Mouse (Mus musculus) intestine, embryonic 16.5 days (tissue): Measurements from ENCODE around the gene Golga4. TPM values are rescaled to one million over a fixed set of nuclear protein-coding genes. Genes with fewer than 3 reads are reported as not detected.

Source experiments
- ATAC-seq: fragments of 200-750 bp; cut with Nextera tagmentation; 2 replicates; pipeline ENCODE4 v1.8.0; 2017; ENCODE audit warnings: moderate TSS enrichment, moderate library complexity
- H3K27ac ChIP-seq: fragments of 300-500 bp; sonication (generic); 2 replicates; pipeline ENCODE4 v1.5.1; 2014; ENCODE audit warnings: mild to moderate bottlenecking, low read length
- H3K27me3 ChIP-seq: fragments of 300-500 bp; sonication (generic); replicated peaks from 2 replicates; pipeline ENCODE4 v1.6.1; 2014; ENCODE audit warnings: low read length, control low read depth, mixed read lengths; ENCODE audit not compliant: control insufficient read depth, insufficient read depth
- H3K36me3 ChIP-seq: fragments of 300-500 bp; sonication (generic); 2 replicates; pipeline ENCODE4 v1.6.1; 2014; ENCODE audit warnings: low read length, control low read depth; ENCODE audit not compliant: control insufficient read depth, insufficient read depth
- H3K4me1 ChIP-seq: fragments of 300-500 bp; sonication (generic); 2 replicates; pipeline ENCODE4 v1.6.1; 2014; ENCODE audit warnings: low read length, control low read depth, mixed read lengths; ENCODE audit not compliant: control insufficient read depth, insufficient read depth
- H3K4me2 ChIP-seq: fragments of 300-500 bp; sonication (generic); 2 replicates; pipeline ENCODE4 v1.6.1; 2014; ENCODE audit warnings: low read depth, low read length, control low read depth
- H3K4me3 ChIP-seq: fragments of 300-500 bp; sonication (generic); 2 replicates; pipeline ENCODE4 v1.5.1; 2014; ENCODE audit warnings: mild to moderate bottlenecking, low read length
- H3K9ac ChIP-seq: fragments of 300-500 bp; sonication (generic); 2 replicates; pipeline ENCODE4 v1.6.1; 2014; ENCODE audit warnings: low read depth, low read length
- H3K9me3 ChIP-seq: fragments of 300-500 bp; sonication (generic); 2 replicates; pipeline ENCODE4 v1.6.1; 2016; ENCODE audit warnings: low read length, control low read depth; ENCODE audit not compliant: control insufficient read depth
- WGBS: fragments of 180-500 bp; shearing (Covaris S2); extraction: QIAGEN DNeasy Blood & Tissue Kit; methylation state at CpG from one replicate; pipeline ENCODE4 v1.1.7; 2014; 5-methylcytosine and 5-hydroxymethylcytosine counted together
- polyA plus RNA-seq: library from polyadenylated mRNA; unstranded; fragments of >200 nt; fragmentation: Nextera tagmentation; extraction: Ambion mirVana; gene quantifications from 2 replicates; pipeline ENCODE4 v1.2.1, GENCODE M21; 2015

Gene Golga4
- polyA plus RNA-seq, 1 experiment from 2014 or later: 52.2 TPM

- no peak for ATAC-seq
- H3K4me3 ChIP-seq: no peak overlapping the region
- no peaks in the 10 kb centered on the region for H3K27me3 ChIP-seq
- H3K36me3 ChIP-seq: peaks cover 34% of the 10 kb centered on the region
- no peaks in the 10 kb centered on the region for H3K4me1 ChIP-seq
- 90% methylated on average over 7 of the region's 7 CpGs for WGBS
- H3K27ac ChIP-seq: no peak overlapping the region
- H3K4me2 ChIP-seq: no peak overlapping the region
- no peak overlapping the region for H3K9ac ChIP-seq
- H3K9me3 ChIP-seq: no peaks in the 10 kb centered on the region
Measured at GRCm38 (mm10) chr9:118563866-118564265, 57.8 kb downstream of the Golga4 start.

GRCm38 (mm10) chr9:118564696-118565095, 58.6 kb downstream of the Golga4 start:
- H3K27ac ChIP-seq: no peak overlapping the region
- no peaks in the 10 kb centered on the region for H3K4me1 ChIP-seq
- peaks cover 37% of the 10 kb centered on the region for H3K36me3 ChIP-seq
- ATAC-seq: no peak
- no peaks in the 10 kb centered on the region for H3K9me3 ChIP-seq
- no peak overlapping the region for H3K9ac ChIP-seq
- no peak overlapping the region for H3K4me2 ChIP-seq
- H3K27me3 ChIP-seq: no peaks in the 10 kb centered on the region
- WGBS: 90% methylated on average over 16 of the region's 16 CpGs
- no peak overlapping the region for H3K4me3 ChIP-seq

- no peak overlapping the region for H3K4me2 ChIP-seq
- no peaks in the 10 kb centered on the region for H3K27me3 ChIP-seq
- WGBS: 88% methylated on average over 6 of the region's 6 CpGs
- H3K4me1 ChIP-seq: no peaks in the 10 kb centered on the region
- ATAC-seq: no peak
- no peaks in the 10 kb centered on the region for H3K9me3 ChIP-seq
- no peak overlapping the region for H3K27ac ChIP-seq
- H3K4me3 ChIP-seq: no peak overlapping the region
- no peak overlapping the region for H3K9ac ChIP-seq
- H3K36me3 ChIP-seq: peaks cover 25% of the 10 kb centered on the region
Measured at GRCm38 (mm10) chr9:118569328-118569727, 63.3 kb downstream of the Golga4 start.

- no peaks in the 10 kb centered on the region for H3K4me1 ChIP-seq
- no peak overlapping the region for H3K4me2 ChIP-seq
- no peak overlapping the region for H3K4me3 ChIP-seq
- peaks cover 31% of the 10 kb centered on the region for H3K36me3 ChIP-seq
- ATAC-seq: no peak
- whole genome bisulfite sequencing: 73% methylated on average over 4 of the region's 4 CpGs
- H3K9ac ChIP-seq: no peak overlapping the region
- H3K27ac ChIP-seq: no peak overlapping the region
- no peaks in the 10 kb centered on the region for H3K27me3 ChIP-seq
- H3K9me3 ChIP-seq: no peaks in the 10 kb centered on the region
Measured at GRCm38 (mm10) chr9:118570865-118571264, 64.8 kb downstream of the Golga4 start.

- Histone ChIP-seq H3K4me1 (no peaks in the 10 kb centered on the region), H3K27me3 (no peaks in the 10 kb centered on the region), H3K27ac (no peak overlapping the region), H3K9me3 (no peaks in the 10 kb centered on the region), H3K4me2 (no peak overlapping the region), H3K4me3 (no peak overlapping the region), H3K36me3 (peaks cover 32% of the 10 kb centered on the region), H3K9ac (no peak overlapping the region)
- ATAC-seq: no peak
- WGBS: 89% methylated on average over 4 of the region's 4 CpGs
Measured at GRCm38 (mm10) chr9:118571701-118572100, 65.6 kb downstream of the Golga4 start.

GRCm38 (mm10) chr9:118574911-118575310, 68.8 kb downstream of the Golga4 start:
- no peak overlapping the region for H3K4me3 ChIP-seq
- no peaks in the 10 kb centered on the region for H3K9me3 ChIP-seq
- no peaks in the 10 kb centered on the region for H3K4me1 ChIP-seq
- no peaks in the 10 kb centered on the region for H3K27me3 ChIP-seq
- H3K36me3 ChIP-seq: peaks cover 19% of the 10 kb centered on the region
- no peak for ATAC-seq
- H3K27ac ChIP-seq: no peak overlapping the region
- WGBS: 93% methylated on average over 5 of the region's 5 CpGs
- H3K9ac ChIP-seq: no peak overlapping the region
- no peak overlapping the region for H3K4me2 ChIP-seq

- Histone ChIP-seq H3K27ac (no peak overlapping the region), H3K36me3 (peaks cover 3% of the 10 kb centered on the region; the same call in 1 of the 2 replicates), H3K27me3 (no peaks in the 10 kb centered on the region), H3K9ac (no peak overlapping the region), H3K9me3 (no peaks in the 10 kb centered on the region), H3K4me3 (no peak overlapping the region), H3K4me1 (no peaks in the 10 kb centered on the region), H3K4me2 (no peak overlapping the region)
- ATAC-seq: no peak
- WGBS: 74% methylated on average over 6 of the region's 6 CpGs
Measured at GRCm38 (mm10) chr9:118580371-118580770, 74.3 kb downstream of the Golga4 start.

- Histone ChIP-seq H3K27me3 (no peaks in the 10 kb centered on the region), H3K9ac (no peak overlapping the region), H3K4me3 (no peak overlapping the region), H3K27ac (no peak overlapping the region), H3K9me3 (no peaks in the 10 kb centered on the region), H3K4me1 (peaks cover 6% of the 10 kb centered on the region; the same call in 1 of the 2 replicates), H3K36me3 (no peaks in the 10 kb centered on the region), H3K4me2 (no peak overlapping the region)
- WGBS: 63% methylated on average over 6 of the region's 6 CpGs
- ATAC-seq: no peak
Measured at GRCm38 (mm10) chr9:118582757-118583156, 76.7 kb downstream of the Golga4 start.

- Histone ChIP-seq H3K36me3 (no peaks in the 10 kb centered on the region), H3K9ac (no peak overlapping the region), H3K9me3 (no peaks in the 10 kb centered on the region), H3K27ac (no peak overlapping the region), H3K4me2 (no peak overlapping the region), H3K27me3 (no peaks in the 10 kb centered on the region), H3K4me3 (no peak overlapping the region), H3K4me1 (peaks cover 10% of the 10 kb centered on the region; the same call in 1 of the 2 replicates)
- 83% methylated on average over 1 of the region's 1 CpGs for WGBS
- ATAC-seq: no peak
Measured at GRCm38 (mm10) chr9:118584838-118585237, 78.8 kb downstream of the Golga4 start.

GRCm38 (mm10) chr9:118585998-118586397, 79.9 kb downstream of the Golga4 start:
- Histone ChIP-seq H3K9ac (no peak overlapping the region), H3K36me3 (no peaks in the 10 kb centered on the region), H3K27me3 (no peaks in the 10 kb centered on the region), H3K4me3 (no peak overlapping the region), H3K4me2 (no peak overlapping the region), H3K9me3 (no peaks in the 10 kb centered on the region), H3K27ac (no peak overlapping the region), H3K4me1 (peaks cover 13% of the 10 kb centered on the region; the same call in 1 of the 2 replicates)
- no peak for ATAC-seq
- 76% methylated on average over 6 of the region's 6 CpGs for WGBS
